Mouse (Mus musculus) cerebellum, adult 11 months (tissue): ENCODE results near the gene Car3.

Experiments
- DNase-seq: peaks from one replicate; pipeline ENCODE4 v3.0.0; 2022

The Car3 gene

GRCm38 (mm10) chr3:14913774-14914173, 50.5 kb downstream of the Car3 start:
- no peak for DNase-seq

- DNase-seq: no peak
These were observed 52.0 kb downstream of the Car3 start for GRCm38 (mm10) chr3:14915355-14915754.

DNA sequence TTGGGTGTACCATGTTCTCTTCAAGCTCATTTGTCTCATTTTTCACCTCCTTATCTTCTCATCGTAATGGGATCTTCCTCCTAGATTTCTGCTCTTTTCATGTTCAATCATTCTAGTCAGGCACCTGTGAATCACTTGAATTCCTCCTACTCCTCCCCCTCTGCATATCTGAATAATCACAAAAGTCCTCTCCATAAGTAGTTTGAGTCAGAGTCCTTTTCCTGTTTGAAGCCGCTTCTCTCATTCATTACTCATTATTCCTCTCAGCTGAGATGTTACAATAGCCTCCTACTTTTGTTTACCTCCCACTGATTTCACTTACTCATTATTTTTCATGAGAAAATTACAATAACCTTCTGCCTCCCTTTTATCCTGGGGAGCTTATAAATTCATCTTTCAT, 53.9 kb downstream of the Car3 start:
- no peak for DNase-seq
